Mouse (Mus musculus) intestine, embryonic 16.5 days (tissue): ENCODE results near the gene Hrk. TPM values are rescaled to one million over a fixed set of nuclear protein-coding genes. Genes with fewer than 3 reads are reported as not detected.

Experiments
- ATAC-seq: fragments of 200-750 bp; cut with Nextera tagmentation; 2 replicates; pipeline ENCODE4 v1.8.0; 2017; ENCODE audit warnings: moderate TSS enrichment, moderate library complexity
- H3K27ac ChIP-seq: fragments of 300-500 bp; sonication (generic); 2 replicates; pipeline ENCODE4 v1.5.1; 2014; ENCODE audit warnings: mild to moderate bottlenecking, low read length
- H3K27me3 ChIP-seq: fragments of 300-500 bp; sonication (generic); replicated peaks from 2 replicates; pipeline ENCODE4 v1.6.1; 2014; ENCODE audit warnings: low read length, control low read depth, mixed read lengths; ENCODE audit not compliant: control insufficient read depth, insufficient read depth
- H3K36me3 ChIP-seq: fragments of 300-500 bp; sonication (generic); 2 replicates; pipeline ENCODE4 v1.6.1; 2014; ENCODE audit warnings: low read length, control low read depth; ENCODE audit not compliant: control insufficient read depth, insufficient read depth
- H3K4me1 ChIP-seq: fragments of 300-500 bp; sonication (generic); 2 replicates; pipeline ENCODE4 v1.6.1; 2014; ENCODE audit warnings: low read length, control low read depth, mixed read lengths; ENCODE audit not compliant: control insufficient read depth, insufficient read depth
- H3K4me2 ChIP-seq: fragments of 300-500 bp; sonication (generic); 2 replicates; pipeline ENCODE4 v1.6.1; 2014; ENCODE audit warnings: low read depth, low read length, control low read depth
- H3K4me3 ChIP-seq: fragments of 300-500 bp; sonication (generic); 2 replicates; pipeline ENCODE4 v1.5.1; 2014; ENCODE audit warnings: mild to moderate bottlenecking, low read length
- H3K9ac ChIP-seq: fragments of 300-500 bp; sonication (generic); 2 replicates; pipeline ENCODE4 v1.6.1; 2014; ENCODE audit warnings: low read depth, low read length
- H3K9me3 ChIP-seq: fragments of 300-500 bp; sonication (generic); 2 replicates; pipeline ENCODE4 v1.6.1; 2016; ENCODE audit warnings: low read length, control low read depth; ENCODE audit not compliant: control insufficient read depth
- WGBS: fragments of 180-500 bp; shearing (Covaris S2); extraction: QIAGEN DNeasy Blood & Tissue Kit; methylation state at CpG from one replicate; pipeline ENCODE4 v1.1.7; 2014; 5-methylcytosine and 5-hydroxymethylcytosine counted together
- polyA plus RNA-seq: library from polyadenylated mRNA; unstranded; fragments of >200 nt; fragmentation: Nextera tagmentation; extraction: Ambion mirVana; gene quantifications from 2 replicates; pipeline ENCODE4 v1.2.1, GENCODE M21; 2015

Hrk gene
- polyA plus RNA-seq, result 0.12 and 0.21 TPM in 2 replicates

GRCm38 (mm10) chr5:118164581-118164980 is at the start of gene Hrk:
TSS of gene Hrk (plus strand) at chr5:118164648.
- Histone ChIP-seq H3K9ac (no peak within 1 kb of the TSS), H3K36me3 (no peaks in the 10 kb centered on the region), H3K27me3 (peaks cover 46% of the 10 kb centered on the region), H3K4me2 (no peak within 1 kb of the TSS), H3K4me3 (no peak within 1 kb of the TSS), H3K9me3 (no peaks in the 10 kb centered on the region), H3K27ac (no peak within 1 kb of the TSS), H3K4me1 (0 out of 2 replicates have a peak, but pooled peaks cover 6% of the 10 kb centered on the region)
- WGBS, result 71% methylated on average over 12 of the region's 12 CpGs
- ATAC-seq, result no peak

GRCm38 (mm10) chr5:118118351-118118750 is 46.1 kb upstream of the Hrk start:
- H3K36me3 ChIP-seq, result no peaks in the 10 kb centered on the region
- peaks cover 9% of the 10 kb centered on the region; the same call in 1 of the 2 replicates for H3K4me1 ChIP-seq
- no peaks in the 10 kb centered on the region for H3K9me3 ChIP-seq
- H3K27me3 ChIP-seq, result no peaks in the 10 kb centered on the region
- WGBS, result 77% methylated on average over 3 of the region's 3 CpGs
- H3K27ac ChIP-seq, result no peak overlapping the region; the same call in 1 of the 2 replicates
- no peak for ATAC-seq
- H3K9ac ChIP-seq, result no peak overlapping the region
- no peak overlapping the region for H3K4me3 ChIP-seq
- H3K4me2 ChIP-seq, result no peak overlapping the region

DNA sequence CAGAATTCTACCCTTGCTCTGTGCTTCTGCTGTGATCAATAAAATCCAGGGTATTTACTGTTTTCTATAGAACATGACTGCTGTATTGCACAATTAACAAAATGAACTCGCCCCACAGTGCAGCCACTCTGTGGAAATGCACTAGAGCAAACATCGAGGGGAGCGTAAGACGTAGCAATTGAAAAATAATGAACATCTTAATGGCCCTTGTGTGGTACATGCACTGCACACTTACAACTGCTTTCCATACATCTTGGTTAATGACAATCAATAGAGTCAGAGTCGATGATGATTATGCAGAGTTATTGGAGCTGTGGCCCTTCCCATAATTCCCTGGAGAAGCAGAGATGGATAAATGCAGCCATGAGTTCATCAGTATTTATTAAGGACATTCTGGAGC is 45.5 kb upstream of the Hrk start:
- WGBS, result 78% methylated on average over 5 of the region's 5 CpGs
- peaks cover 9% of the 10 kb centered on the region; the same call in 1 of the 2 replicates for H3K4me1 ChIP-seq
- no peak overlapping the region for H3K4me3 ChIP-seq
- no peak overlapping the region for H3K9ac ChIP-seq
- no peak for ATAC-seq
- H3K36me3 ChIP-seq, result no peaks in the 10 kb centered on the region
- no peaks in the 10 kb centered on the region for H3K27me3 ChIP-seq
- no peak overlapping the region for H3K4me2 ChIP-seq
- H3K27ac ChIP-seq, result no peak overlapping the region
- no peaks in the 10 kb centered on the region for H3K9me3 ChIP-seq

GRCm38 (mm10) chr5:118120670-118121069 is 43.8 kb upstream of the Hrk start:
- 39% methylated on average over 2 of the region's 2 CpGs for WGBS
- Histone ChIP-seq H3K27ac (no peak overlapping the region), H3K4me3 (no peak overlapping the region), H3K4me1 (peaks cover 9% of the 10 kb centered on the region; the same call in 1 of the 2 replicates), H3K9me3 (no peaks in the 10 kb centered on the region), H3K9ac (no peak overlapping the region), H3K36me3 (0 out of 2 replicates have a peak, but pooled peaks cover under 1% of the 10 kb centered on the region), H3K27me3 (no peaks in the 10 kb centered on the region), H3K4me2 (no peak overlapping the region)
- ATAC-seq, result no peak

- Histone ChIP-seq H3K4me1 (peaks cover 9% of the 10 kb centered on the region; the same call in 1 of the 2 replicates), H3K9me3 (no peaks in the 10 kb centered on the region), H3K4me2 (no peak overlapping the region), H3K4me3 (no peak overlapping the region), H3K27me3 (no peaks in the 10 kb centered on the region), H3K9ac (no peak overlapping the region), H3K36me3 (0 out of 2 replicates have a peak, but pooled peaks cover 2% of the 10 kb centered on the region), H3K27ac (no peak overlapping the region)
- no peak for ATAC-seq
- 79% methylated on average over 4 of the region's 4 CpGs for WGBS
Observed at GRCm38 (mm10) chr5:118121928-118122327, 42.5 kb upstream of the Hrk start.

GRCm38 (mm10) chr5:118123096-118123495 is 41.4 kb upstream of the Hrk start:
- no peak overlapping the region for H3K4me2 ChIP-seq
- H3K27ac ChIP-seq, result peak overlapping the region; percentile 27; the same call in 1 of the 2 replicates
- no peak overlapping the region for H3K9ac ChIP-seq
- H3K9me3 ChIP-seq, result no peaks in the 10 kb centered on the region
- WGBS, result 47% methylated on average over 10 of the region's 10 CpGs
- H3K36me3 ChIP-seq, result peaks cover 5% of the 10 kb centered on the region; the same call in 1 of the 2 replicates
- no peak overlapping the region for H3K4me3 ChIP-seq
- peaks cover 9% of the 10 kb centered on the region; the same call in 1 of the 2 replicates for H3K4me1 ChIP-seq
- no peak for ATAC-seq
- H3K27me3 ChIP-seq, result no peaks in the 10 kb centered on the region

GRCm38 (mm10) chr5:118126671-118127070 is 37.8 kb upstream of the Hrk start:
- Histone ChIP-seq H3K4me1 (no peaks in the 10 kb centered on the region), H3K27me3 (no peaks in the 10 kb centered on the region), H3K4me3 (no peak overlapping the region), H3K27ac (no peak overlapping the region), H3K9me3 (no peaks in the 10 kb centered on the region), H3K4me2 (no peak overlapping the region), H3K9ac (no peak overlapping the region), H3K36me3 (peaks cover 11% of the 10 kb centered on the region; the same call in 1 of the 2 replicates)
- no peak for ATAC-seq
- 88% methylated on average over 4 of the region's 4 CpGs for WGBS

DNA sequence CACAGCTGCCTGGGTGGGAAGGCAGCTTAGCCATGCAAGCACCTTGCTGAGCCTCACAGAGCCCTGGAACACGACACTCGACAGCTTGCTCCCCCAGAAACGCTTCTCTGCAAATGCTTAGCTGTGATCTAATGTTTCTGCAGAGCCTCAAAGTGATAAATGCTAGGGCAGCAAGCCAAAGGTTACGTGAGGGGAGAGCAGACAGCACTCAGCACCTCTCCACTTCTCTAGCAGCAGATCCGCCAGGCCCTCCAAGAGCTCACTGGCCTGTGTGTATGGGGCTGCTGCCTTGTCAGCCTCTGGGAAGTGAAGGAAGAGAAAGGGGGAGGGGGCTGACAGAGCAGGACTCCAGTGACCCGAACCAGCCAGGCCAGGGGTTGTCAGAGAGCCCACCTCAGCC is 36.2 kb upstream of the Hrk start:
- H3K36me3 ChIP-seq, result peaks cover 11% of the 10 kb centered on the region; the same call in 1 of the 2 replicates
- H3K27me3 ChIP-seq, result no peaks in the 10 kb centered on the region
- 55% methylated on average over 6 of the region's 6 CpGs for WGBS
- no peaks in the 10 kb centered on the region for H3K9me3 ChIP-seq
- H3K4me3 ChIP-seq, result no peak overlapping the region
- no peak overlapping the region for H3K4me2 ChIP-seq
- H3K4me1 ChIP-seq, result no peaks in the 10 kb centered on the region
- H3K27ac ChIP-seq, result no peak overlapping the region
- H3K9ac ChIP-seq, result no peak overlapping the region
- peak; percentile 28; the same call in 1 of the 2 replicates for ATAC-seq

- ATAC-seq, result no peak
- H3K4me3 ChIP-seq, result no peak overlapping the region
- no peaks in the 10 kb centered on the region for H3K27me3 ChIP-seq
- no peak overlapping the region for H3K9ac ChIP-seq
- no peak overlapping the region for H3K4me2 ChIP-seq
- H3K27ac ChIP-seq, result no peak overlapping the region
- H3K4me1 ChIP-seq, result no peaks in the 10 kb centered on the region
- no peaks in the 10 kb centered on the region for H3K9me3 ChIP-seq
- WGBS, result 71% methylated on average over 9 of the region's 9 CpGs
- peaks cover 11% of the 10 kb centered on the region; the same call in 1 of the 2 replicates for H3K36me3 ChIP-seq
Observed at GRCm38 (mm10) chr5:118128651-118129050, 35.8 kb upstream of the Hrk start.

DNA sequence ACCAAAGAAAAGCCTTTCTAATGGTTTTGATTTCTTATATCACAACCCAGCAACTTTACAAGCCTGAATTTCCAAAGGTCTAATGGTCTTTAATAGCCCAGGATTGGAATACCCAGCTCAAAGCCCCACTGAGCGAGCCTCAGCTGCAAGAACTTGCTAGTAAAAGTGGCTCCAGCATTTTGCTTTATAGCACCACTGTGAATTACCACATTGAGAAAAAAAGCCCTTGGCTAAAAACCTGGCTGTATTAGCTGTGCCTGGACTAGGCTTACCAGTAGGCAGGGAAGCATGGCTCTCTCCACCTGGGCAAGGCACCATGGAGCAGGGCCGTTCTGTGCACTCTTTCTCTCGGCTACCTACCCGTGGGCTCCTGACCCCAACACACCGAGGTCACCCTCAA is 28.1 kb upstream of the Hrk start:
- Histone ChIP-seq H3K27me3 (no peaks in the 10 kb centered on the region), H3K4me1 (no peaks in the 10 kb centered on the region), H3K4me2 (no peak overlapping the region), H3K36me3 (0 out of 2 replicates have a peak, but pooled peaks cover 5% of the 10 kb centered on the region), H3K4me3 (no peak overlapping the region), H3K27ac (no peak overlapping the region), H3K9ac (no peak overlapping the region), H3K9me3 (no peaks in the 10 kb centered on the region)
- ATAC-seq, result no peak
- WGBS, result 81% methylated on average over 5 of the region's 5 CpGs
